Mouse (Mus musculus) urinary bladder, adult 18-20 months (tissue): ENCODE results near the gene Gm20605.
"Not testable (repeated sequence)": the region's sequence is repeated elsewhere in the genome, so short reads cannot be mapped to it uniquely, and the experiment has no call there.

Experiments used
- DNase-seq, 2 experiments: peaks; one replicate each; pipeline ENCODE4 v3.0.0; 2022; ENCODE audit warnings: low spot score in 2 of 2, mixed read lengths in 2 of 2

The Gm20605 gene

GRCm38 (mm10) chr5:137613076-137613475 is 15.9 kb upstream of the Gm20605 start:
- peak in 1 of 2 experiments; percentile 23 for DNase-seq

- peak; percentile 65 to 83 for DNase-seq
Observed at GRCm38 (mm10) chr5:137613550-137613949, 15.4 kb upstream of the Gm20605 start, which contains the start of gene Pcolce. Pcolce (minus strand) TSS chr5:137613784.

- DNase-seq: not testable (repeated sequence)
Observed at GRCm38 (mm10) chr5:137614921-137615320, 14.1 kb upstream of the Gm20605 start.

GRCm38 (mm10) chr5:137615347-137615746 is 13.6 kb upstream of the Gm20605 start:
- DNase-seq: no peak

GRCm38 (mm10) chr5:137623937-137624530 is 4.9 kb upstream of the Gm20605 start:
- DNase-seq: no peak

GRCm38 (mm10) chr5:137627991-137628390 is 984 bp upstream of the Gm20605 start:
- no peak for DNase-seq

- peak in 1 of 2 experiments; percentile 85 for DNase-seq
Observed at GRCm38 (mm10) chr5:137629306-137629721, 339 bp downstream of the Gm20605 start.

- DNase-seq: peak in 1 of 2 experiments; percentile 33
Observed at GRCm38 (mm10) chr5:137629906-137630545, 1.1 kb downstream of the Gm20605 start.

GRCm38 (mm10) chr5:137630602-137631001 is 1.6 kb downstream of the Gm20605 start:
- no peak for DNase-seq

GRCm38 (mm10) chr5:137631171-137631570 is 2.2 kb downstream of the Gm20605 start:
- DNase-seq: no peak

GRCm38 (mm10) chr5:137631591-137631990 is 2.6 kb downstream of the Gm20605 start:
- DNase-seq: no peak

GRCm38 (mm10) chr5:137633397-137634084 is 4.6 kb downstream of the Gm20605 start:
- no peak for DNase-seq

- DNase-seq: no peak
Observed at GRCm38 (mm10) chr5:137639472-137639871, 10.5 kb downstream of the Gm20605 start.

- DNase-seq: no peak
Observed at GRCm38 (mm10) chr5:137641054-137641453, 12.1 kb downstream of the Gm20605 start, which contains the start of gene Sap25. Sap25 (plus strand) TSS chr5:137641334.

- DNase-seq: no peak
Observed at GRCm38 (mm10) chr5:137642886-137643285, 13.9 kb downstream of the Gm20605 start.

GRCm38 (mm10) chr5:137644484-137644883 is 15.5 kb downstream of the Gm20605 start:
- DNase-seq: no peak

GRCm38 (mm10) chr5:137645091-137645651 is 16.2 kb downstream of the Gm20605 start:
- peak in 1 of 2 experiments; percentile 35 for DNase-seq

- no peak for DNase-seq
Observed at GRCm38 (mm10) chr5:137645652-137646091, 16.7 kb downstream of the Gm20605 start, which contains the start of gene Irs3. Irs3 (minus strand) TSS chr5:137645714.

GRCm38 (mm10) chr5:137647827-137648601 is 19.0 kb downstream of the Gm20605 start:
- DNase-seq: no peak

- no peak for DNase-seq
Observed at GRCm38 (mm10) chr5:137649251-137649650, 20.3 kb downstream of the Gm20605 start.
